Mouse (Mus musculus) lung, postnatal 0 days (tissue): Measurements from ENCODE around the gene Bax.

Source experiments
- CTCF ChIP-seq: IDR thresholded peaks from 2 replicates; pipeline ENCODE4 v1.5.1; 2016; ENCODE audit warnings: antibody characterized with exemption, mild to moderate bottlenecking
- EP300 ChIP-seq: IDR thresholded peaks from 2 replicates; pipeline ENCODE4 v1.6.1; 2016; ENCODE audit warnings: antibody characterized with exemption, mild to moderate bottlenecking, control low read depth

- TF ChIP-seq CTCF (no peak), EP300 (no peak)
Measured at GRCm38 (mm10) chr7:45514411-45514810, 47.7 kb upstream of the Bax start.
